Mouse (Mus musculus) 416B (cell line): ENCODE data around the gene Cfap65.

ENCODE experiments used
- DNase-seq: peaks from one replicate; pipeline ENCODE4 v3.0.0; 2011; ENCODE audit warnings: low read depth

Gene Cfap65

DNA sequence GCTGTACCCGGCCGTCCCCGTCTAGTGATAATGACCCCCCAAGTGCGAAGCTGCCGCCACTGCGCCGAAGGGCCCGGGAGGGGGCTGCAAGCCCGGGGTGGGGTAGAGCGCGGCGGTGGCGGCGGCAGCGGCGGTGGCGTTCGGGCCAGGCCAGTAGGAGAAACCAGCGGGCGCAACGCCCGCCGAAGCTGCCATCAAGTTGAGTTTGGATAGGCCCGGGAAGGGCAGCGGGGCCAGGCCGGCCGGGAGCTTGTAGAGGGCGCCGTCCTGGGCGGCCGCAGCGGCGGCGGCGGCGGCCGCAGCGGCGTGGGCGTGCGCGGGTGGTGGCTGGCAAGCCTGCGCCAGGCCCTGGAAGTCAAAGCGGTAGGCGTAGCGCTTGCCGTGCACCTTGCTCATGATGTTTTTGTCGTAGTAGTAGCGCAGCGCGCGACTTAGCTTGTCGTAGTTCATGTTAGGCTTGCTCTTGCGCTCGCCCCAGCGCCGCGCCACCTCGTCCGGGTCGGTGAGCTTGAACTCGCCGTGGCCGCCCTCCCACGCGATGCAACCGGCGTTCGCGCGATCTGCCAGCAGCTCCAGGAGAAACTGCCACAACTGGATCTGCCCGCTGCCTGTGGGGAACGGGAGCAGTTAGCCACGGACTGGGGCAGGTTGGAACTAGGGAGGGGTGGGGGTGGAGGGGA lies 53.2 kb downstream of the Cfap65 start:
- DNase-seq: no peak

DNA sequence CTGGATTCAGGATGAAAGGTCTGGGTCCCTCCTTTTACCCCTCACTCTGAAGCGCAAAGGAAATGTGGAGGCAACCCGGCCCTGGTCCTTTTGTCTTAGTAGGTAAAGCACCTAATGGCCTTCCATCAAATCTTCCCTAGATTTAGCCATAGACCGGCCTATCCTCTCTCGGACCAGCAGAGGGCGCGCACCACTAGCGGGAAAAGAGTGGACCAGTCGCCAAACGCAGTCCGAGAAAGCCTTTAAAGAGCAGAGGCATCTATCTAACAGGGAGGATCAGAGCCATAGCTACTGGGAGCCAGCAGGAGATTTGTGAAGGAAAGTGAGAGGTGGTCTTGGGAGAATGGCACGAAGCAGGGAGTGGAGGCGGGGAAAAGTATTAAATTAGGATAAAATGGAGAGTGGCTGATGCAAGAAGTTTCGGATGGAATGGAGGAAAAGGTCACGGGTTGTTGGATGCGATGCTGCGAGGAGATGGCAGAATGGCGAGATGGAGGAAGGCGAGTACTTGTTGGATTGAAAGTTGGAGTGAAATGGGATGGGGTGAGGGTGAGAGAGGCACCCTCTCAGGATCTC lies 54.5 kb downstream of the Cfap65 start:
- peak; percentile 52 for DNase-seq

GRCm38 (mm10) chr1:74877199-74877598 lies 58.2 kb downstream of the Cfap65 start:
- DNase-seq: no peak

GRCm38 (mm10) chr1:74872218-74872617 lies 63.2 kb downstream of the Cfap65 start:
- no peak for DNase-seq

DNA sequence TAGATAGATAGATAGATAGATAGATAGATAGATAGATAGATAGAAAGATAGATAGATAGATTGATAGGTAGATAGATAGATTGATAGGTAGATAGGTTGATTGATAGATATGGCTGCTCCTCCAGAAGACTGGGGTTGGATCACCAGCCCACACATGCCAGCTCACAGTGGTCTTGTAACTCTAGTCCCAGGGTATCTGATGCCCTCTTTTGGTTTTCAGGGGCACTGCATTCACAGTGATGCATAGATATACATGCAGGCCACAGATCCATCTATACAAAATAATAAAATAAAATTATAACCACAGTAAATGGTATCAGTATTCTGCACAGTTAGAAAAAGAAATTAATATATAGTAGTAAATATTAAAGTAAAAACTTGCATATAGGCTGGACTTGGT lies 73.6 kb downstream of the Cfap65 start:
- peak; percentile 16 for DNase-seq

GRCm38 (mm10) chr1:74859223-74859984 lies 76.0 kb downstream of the Cfap65 start:
- peak; percentile 17 for DNase-seq

GRCm38 (mm10) chr1:74858805-74859204 lies 76.6 kb downstream of the Cfap65 start:
- no peak for DNase-seq

- no peak for DNase-seq
Observed at GRCm38 (mm10) chr1:74858171-74858719, 77.2 kb downstream of the Cfap65 start.

DNA sequence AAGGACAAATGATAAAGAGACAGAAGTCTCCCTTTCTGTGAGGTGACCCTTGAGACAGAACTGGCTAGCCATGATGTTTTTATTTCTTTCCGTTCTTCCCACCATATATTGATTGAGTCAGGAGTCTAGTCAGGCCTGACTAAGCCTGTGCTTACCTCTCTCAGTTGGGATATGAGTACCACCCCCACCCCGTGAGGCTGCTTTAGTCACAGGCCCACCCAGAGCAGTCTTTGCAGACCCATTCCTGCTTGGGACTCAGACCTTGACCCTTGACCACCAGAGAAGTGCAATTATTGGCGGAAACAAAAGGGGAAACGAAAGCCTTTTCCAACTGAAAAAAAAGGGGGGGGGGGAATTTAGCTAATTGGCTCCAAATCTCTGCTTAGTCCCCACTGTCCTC lies 77.7 kb downstream of the Cfap65 start:
- no peak for DNase-seq

- DNase-seq: no peak
Observed at GRCm38 (mm10) chr1:74857201-74857600, 78.2 kb downstream of the Cfap65 start.

- DNase-seq: no peak
Observed at GRCm38 (mm10) chr1:74856791-74857190, 78.6 kb downstream of the Cfap65 start.

- DNase-seq: no peak
Observed at GRCm38 (mm10) chr1:74856439-74856720, 79.0 kb downstream of the Cfap65 start.

DNA sequence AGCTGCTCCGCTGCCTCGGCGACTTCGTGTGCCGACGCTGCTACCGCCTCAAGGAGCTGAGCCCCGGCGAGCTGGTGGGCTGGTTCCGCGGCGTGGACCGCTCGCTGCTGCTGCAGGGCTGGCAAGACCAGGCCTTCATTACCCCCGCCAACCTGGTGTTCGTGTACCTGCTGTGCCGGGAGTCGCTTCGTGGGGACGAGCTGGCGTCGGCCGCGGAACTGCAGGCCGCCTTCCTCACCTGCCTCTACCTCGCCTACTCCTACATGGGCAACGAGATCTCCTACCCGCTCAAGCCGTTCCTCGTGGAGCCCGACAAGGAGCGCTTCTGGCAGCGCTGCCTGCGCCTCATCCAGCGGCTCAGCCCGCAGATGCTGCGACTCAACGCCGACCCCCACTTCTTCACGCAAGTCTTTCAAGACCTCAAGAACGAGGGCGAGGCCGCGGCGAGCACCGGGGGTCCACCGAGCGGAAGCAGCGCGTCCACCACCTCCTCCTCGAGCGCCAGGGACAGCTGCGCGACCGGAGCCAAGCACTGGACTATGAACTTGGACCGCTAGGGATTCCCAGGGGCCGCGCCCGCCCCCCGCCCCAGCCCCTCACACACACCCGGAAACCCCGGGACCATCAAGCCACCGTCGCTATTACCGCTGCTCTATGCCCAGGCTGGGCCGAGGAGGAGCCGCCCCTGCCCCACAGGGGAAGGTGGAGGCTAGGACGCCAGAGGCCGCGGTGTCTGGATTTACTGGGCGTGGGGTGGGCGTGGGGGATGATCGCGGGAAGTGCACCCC lies 79.6 kb downstream of the Cfap65 start:
- DNase-seq: no peak

DNA sequence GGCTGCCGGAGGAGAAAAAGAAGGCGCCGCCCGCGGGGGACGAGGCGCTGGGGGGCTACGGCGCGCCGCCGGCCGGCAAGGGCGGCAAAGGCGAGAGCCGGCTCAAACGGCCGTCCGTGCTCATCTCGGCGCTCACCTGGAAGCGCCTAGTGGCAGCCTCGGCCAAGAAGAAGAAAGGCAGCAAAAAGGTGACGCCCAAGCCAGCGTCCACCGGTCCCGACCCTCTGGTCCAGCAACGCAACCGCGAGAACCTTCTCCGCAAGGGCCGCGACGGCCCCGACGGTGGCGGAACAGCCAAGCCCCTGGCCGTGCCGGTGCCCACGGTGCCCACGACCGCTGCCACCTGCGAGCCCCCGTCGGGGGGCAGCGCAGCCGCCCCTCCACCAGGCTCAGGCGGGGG lies 80.2 kb downstream of the Cfap65 start:
- no peak for DNase-seq

GRCm38 (mm10) chr1:74854306-74855056 lies 80.9 kb downstream of the Cfap65 start, which contains the start of gene Cdk5r2:
Cdk5r2 (plus strand) TSS chr1:74854934.
- DNase-seq: no peak
